Comparison of ENCODE assay signal across 22 mouse cellular contexts in the genomic region with DNA sequence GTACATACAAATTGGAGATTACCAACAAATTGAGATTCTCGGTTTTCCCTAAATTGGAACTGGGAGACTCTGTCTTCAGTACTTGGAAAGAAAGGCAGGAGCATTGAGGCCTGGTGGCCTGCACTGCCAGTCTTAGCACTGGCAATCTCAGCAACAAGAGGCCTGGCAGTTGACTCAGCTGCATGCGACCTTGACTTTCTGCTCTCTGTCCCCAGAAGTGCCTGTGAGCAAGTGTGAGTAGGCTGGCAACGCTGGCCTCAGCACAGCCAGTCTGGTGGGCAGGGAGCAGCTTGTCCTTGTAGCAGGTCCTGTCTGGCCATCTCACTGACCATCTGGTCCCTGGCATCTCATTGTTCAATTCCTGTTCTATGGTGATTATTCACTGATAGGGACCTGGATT. TPM values are rescaled to one million over a fixed set of nuclear protein-coding genes. Genes with fewer than 3 reads are reported as not detected.
DNase-seq lines count a peak whose midpoint lies in the region; TF ChIP-seq lines count a peak whose summit lies in the region.
"Had no signal": no experiment of that assay in that cellular context is flagged by ENCODE, and none has a peak within 500 bp of the region (broad histone marks: within the 10 kb centered on the region; RNA-seq: fewer than 3 reads in every experiment).

No protein-coding gene starts in this region.

- H3K27me3 ChIP-seq in heart, adult 2 months (ENCODE audit: control insufficient read depth, insufficient read depth, low read length) = no peaks in the 10 kb centered on the region
- H3K27me3 ChIP-seq in heart, embryonic 10.5 days (ENCODE audit: insufficient read depth, poor library complexity, severe bottlenecking) = no peaks in the 10 kb centered on the region
- H3K27me3 ChIP-seq: CH12.LX; embryonic facial prominence, embryonic 12.5 days; heart, embryonic 15.5 days; hindbrain, embryonic 13.5 days; liver, embryonic 13.5 days; neural tube, embryonic 15.5 days; Patski had no signal

- H3K27ac ChIP-seq in heart, adult 2 months = peak overlapping the region; percentile 40
- no peak overlapping the region for H3K27ac ChIP-seq in heart, embryonic 10.5 days
- H3K27ac ChIP-seq: embryonic facial prominence, embryonic 12.5 days; heart, embryonic 15.5 days; hindbrain, embryonic 13.5 days; liver, embryonic 13.5 days; neural tube, embryonic 15.5 days; stomach, postnatal 0 days had no signal

- H3K4me3 ChIP-seq in heart, adult 2 months = no peak overlapping the region
- no peak overlapping the region for H3K4me3 ChIP-seq in heart, embryonic 10.5 days
- H3K4me3 ChIP-seq: embryonic facial prominence, embryonic 12.5 days; heart, embryonic 15.5 days; hindbrain, embryonic 13.5 days; liver, embryonic 13.5 days; neural tube, embryonic 15.5 days had no signal

- no peaks in the 10 kb centered on the region for H3K9me3 ChIP-seq in heart, embryonic 10.5 days
- H3K9me3 ChIP-seq: embryonic facial prominence, embryonic 12.5 days; G1E; heart, embryonic 15.5 days; hindbrain, embryonic 13.5 days; liver, embryonic 13.5 days; neural tube, embryonic 15.5 days had no signal

- TF ChIP-seq EP300 in heart, adult 2 months (IDR thresholded peaks at IDR 0.05; ENCODE audit: insufficient read depth, low read depth, low read length) = no peak

- H3K79me2 ChIP-seq in heart, adult 2 months (replicated peaks; ENCODE audit: control insufficient read depth, insufficient read depth, low read length) = no peaks in the 10 kb centered on the region

- DNase-seq in heart, adult 2 months = peak in 1 of 2 experiments; percentile 49
- DNase-seq in heart, embryonic 10.5 days (ENCODE audit: low spot score) = no peak
- peak; percentile 13 for DNase-seq in 416B (ENCODE audit: low read depth)
- DNase-seq in adrenal gland, adult 2 months = peak; percentile 91
- DNase-seq in adrenal gland, postnatal 4 days (ENCODE audit: low spot score in 2 of 2) = peak; percentile 12 to 22
- no peak for DNase-seq in spleen, adult 12 weeks (ENCODE audit: low spot score)
- no peak for DNase-seq in embryo, embryonic 9.5 days (ENCODE audit: extremely low spot score)
- DNase-seq: B cell, adult 2 months; cerebellum, adult 9-10 months; kidney, adult 11 months; layer of hippocampus, adult 9-11 months; liver, embryonic 13.5 days; lung, adult 2 months; lung, postnatal 14 days had no signal

- WGBS in heart, adult 2 months = 66% methylated on average over 3 of the region's 3 CpGs
- WGBS in heart, embryonic 10.5 days = 89% methylated on average over 3 of the region's 3 CpGs

- H3K4me1 ChIP-seq in heart, adult 2 months (ENCODE audit: control insufficient read depth, insufficient read depth, low read length) = no peaks in the 10 kb centered on the region
- H3K4me1 ChIP-seq in heart, embryonic 10.5 days = no peaks in the 10 kb centered on the region
- H3K4me1 ChIP-seq: embryonic facial prominence, embryonic 12.5 days; heart, embryonic 15.5 days; hindbrain, embryonic 13.5 days; liver, embryonic 13.5 days; neural tube, embryonic 15.5 days had no signal

- no peak overlapping the region for H3K9ac ChIP-seq in heart, adult 2 months (ENCODE audit: low read depth, low read length)
- H3K9ac ChIP-seq: embryonic facial prominence, embryonic 12.5 days; heart, embryonic 15.5 days; hindbrain, embryonic 13.5 days; liver, embryonic 13.5 days; neural tube, embryonic 15.5 days had no signal

- peaks cover 4% of the 10 kb centered on the region; the same call in 1 of the 2 replicates for H3K36me3 ChIP-seq in heart, adult 2 months (ENCODE audit: control insufficient read depth, insufficient read depth, low read length)
- H3K36me3 ChIP-seq in heart, embryonic 10.5 days = peaks cover 99% of the 10 kb centered on the region

- intact Hi-C loops in heart, adult 2 months (cut with DNase I) = no loop called here

- TF ChIP-seq CTCF in heart, adult 2 months (IDR thresholded peaks at IDR 0.05) = no peak

- no peak for TF ChIP-seq POLR2A in heart, adult 2 months (IDR thresholded peaks at IDR 0.05; ENCODE audit: insufficient read depth, low read depth, low read length)

RNA-seq across cellular contexts. Expression of a gene that starts 58.9 kb away (rescaled TPM):
- 100 to 1,000 TPM in 1 of 2 experiments, 10 to 100 TPM in 1; 90.0 to 109 TPM for total RNA-seq in heart, adult 2 months (2021)
- 107 and 123 TPM in 2 replicates for polyA plus RNA-seq in heart, adult 2 months (2012; rRNA removed)
- 61.1 and 75.4 TPM in 2 replicates for polyA plus RNA-seq in heart, embryonic 10.5 days (2016; fragmentation: Nextera tagmentation; extraction: Ambion mirVana)
- total RNA-seq in adrenal gland, adult 2 months (2021) = 100 to 1,000 TPM; 123 to 184 TPM
- 174 and 180 TPM in 2 replicates for polyA plus RNA-seq in adrenal gland, adult 2 months (2012; rRNA removed)
- 100 to 1,000 TPM; 114 to 124 TPM for total RNA-seq in adrenal gland, postnatal 4 days (2021)

RNA-seq across cellular contexts. Expression of a gene that starts 59.0 kb away (rescaled TPM):
- total RNA-seq in heart, adult 2 months (2021) = 10 to 100 TPM; 45.5 to 47.4 TPM
- polyA plus RNA-seq in heart, adult 2 months (2012; rRNA removed) = 47.5 and 57.6 TPM in 2 replicates
- 37.9 and 56.6 TPM in 2 replicates for polyA plus RNA-seq in heart, embryonic 10.5 days (2016; fragmentation: Nextera tagmentation; extraction: Ambion mirVana)
- total RNA-seq in adrenal gland, adult 2 months (2021) = 10 to 100 TPM; 50.3 to 61.3 TPM
- 42.1 and 53.3 TPM in 2 replicates for polyA plus RNA-seq in adrenal gland, adult 2 months (2012; rRNA removed)
- 10 to 100 TPM; 53.9 to 58.1 TPM for total RNA-seq in adrenal gland, postnatal 4 days (2021)

RNA-seq across cellular contexts. Expression of a gene that starts 59.0 kb away (rescaled TPM):
- 10 to 100 TPM; 27.1 to 31.3 TPM for total RNA-seq in heart, adult 2 months (2021)
- 16.5 TPM in 2 replicates for polyA plus RNA-seq in heart, adult 2 months (2012; rRNA removed)
- 115 and 161 TPM in 2 replicates for polyA plus RNA-seq in heart, embryonic 10.5 days (2016; fragmentation: Nextera tagmentation; extraction: Ambion mirVana)
- 10 to 100 TPM; 54.1 to 70.6 TPM for total RNA-seq in adrenal gland, adult 2 months (2021)
- polyA plus RNA-seq in adrenal gland, adult 2 months (2012; rRNA removed) = 13.8 and 18.3 TPM in 2 replicates
- 10 to 100 TPM; 71.0 to 71.8 TPM for total RNA-seq in adrenal gland, postnatal 4 days (2021)

Comparison
In these comparisons a context has a peak if more than half of its experiments do, and no peak if none do; other contexts are left out.
1. DNase-seq: peak in 416B (single experiment), adrenal gland, adult 2 months (single experiment) and adrenal gland, postnatal 4 days (2 of 2); none in heart, embryonic 10.5 days (single experiment), spleen, adult 12 weeks (single experiment) and embryo, embryonic 9.5 days (single experiment).